Mouse (Mus musculus) kidney, adult 2 months (tissue): Measurements from ENCODE around the gene Sos2.

Experiments
- CTCF ChIP-seq: fragments of 200-500 bp; conservative IDR thresholded peaks from 2 replicates; pipeline ENCODE4 v1.5.1; 2011; ENCODE audit warnings: low read depth, mild to moderate bottlenecking, control low read depth, low read length, moderate library complexity, mixed read lengths; ENCODE audit not compliant: insufficient read depth, insufficient read length
- POLR2A ChIP-seq: fragments of 200-500 bp; IDR thresholded peaks from one replicate; pipeline ENCODE4 v1.6.1; 2011; ENCODE audit warnings: low read depth, low read length, control low read depth

DNA sequence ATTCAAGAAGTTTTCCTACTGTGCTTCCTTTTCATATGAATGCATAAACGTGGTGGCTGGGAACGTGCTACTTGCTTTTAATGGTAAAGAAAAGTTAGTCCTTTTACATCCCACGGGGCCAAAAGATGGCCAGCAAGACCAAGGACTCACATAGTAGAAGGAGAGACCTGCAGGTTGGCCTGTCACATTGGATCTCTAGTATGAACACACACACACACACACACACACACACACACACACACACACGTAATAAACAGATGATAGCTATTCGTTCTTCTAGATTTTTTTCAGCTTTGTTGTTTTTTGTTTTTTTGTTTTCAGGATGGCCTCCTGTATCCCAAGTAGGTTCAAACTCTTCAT is 98.4 kb downstream of the Sos2 start:
- no peak for TF ChIP-seq CTCF
- TF ChIP-seq POLR2A = no peak
